Mouse (Mus musculus) testis, adult 2 months (tissue): ENCODE measurements at regions not wholly inside any gene's neighbourhood (a gene's known extent, or its start where the extent isn't known, plus 50 kb on each side); places are given as distances from the start of the nearest gene placed in this dataset.
A peak's percentile ranks its signal among the peaks of the same experiment; 100 is the strongest.

Experiments used
- H3K27ac ChIP-seq: fragments of 200-500 bp; 2 replicates; pipeline ENCODE4 v1.5.1; 2012; ENCODE audit warnings: low read depth, low read length; ENCODE audit not compliant: control insufficient read depth, insufficient read depth
- H3K27me3 ChIP-seq: fragments of 200-500 bp; 2 replicates; pipeline ENCODE4 v1.6.1; 2012; ENCODE audit warnings: mild to moderate bottlenecking, low read length, moderate library complexity; ENCODE audit not compliant: control insufficient read depth, insufficient read depth
- H3K36me3 ChIP-seq: fragments of 200-500 bp; 2 replicates; pipeline ENCODE4 v1.6.1; 2012; ENCODE audit warnings: mild to moderate bottlenecking, low read length; ENCODE audit not compliant: control insufficient read depth, insufficient read depth
- H3K4me1 ChIP-seq: fragments of 200-500 bp; 2 replicates; pipeline ENCODE4 v1.6.1; 2012; ENCODE audit warnings: low read length; ENCODE audit not compliant: control insufficient read depth, insufficient read depth
- H3K4me3 ChIP-seq: fragments of 200-500 bp; 2 replicates; pipeline ENCODE4 v1.5.1; 2012; ENCODE audit warnings: low read depth, mild to moderate bottlenecking, low read length, moderate library complexity, mixed read lengths; ENCODE audit not compliant: control insufficient read depth
- CTCF ChIP-seq: fragments of 200-500 bp; IDR thresholded peaks from 2 replicates; pipeline ENCODE4 v1.5.1; 2012; ENCODE audit warnings: low read depth, mild to moderate bottlenecking, inconsistent platforms, low read length, moderate library complexity; ENCODE audit not compliant: control insufficient read depth, insufficient read depth, insufficient replicate concordance
- POLR2A ChIP-seq: fragments of 200-500 bp; IDR thresholded peaks from 2 replicates; pipeline ENCODE4 v1.6.1; 2012; ENCODE audit warnings: low read depth, mild to moderate bottlenecking, inconsistent platforms, low read length, moderate library complexity; ENCODE audit not compliant: control insufficient read depth

DNA sequence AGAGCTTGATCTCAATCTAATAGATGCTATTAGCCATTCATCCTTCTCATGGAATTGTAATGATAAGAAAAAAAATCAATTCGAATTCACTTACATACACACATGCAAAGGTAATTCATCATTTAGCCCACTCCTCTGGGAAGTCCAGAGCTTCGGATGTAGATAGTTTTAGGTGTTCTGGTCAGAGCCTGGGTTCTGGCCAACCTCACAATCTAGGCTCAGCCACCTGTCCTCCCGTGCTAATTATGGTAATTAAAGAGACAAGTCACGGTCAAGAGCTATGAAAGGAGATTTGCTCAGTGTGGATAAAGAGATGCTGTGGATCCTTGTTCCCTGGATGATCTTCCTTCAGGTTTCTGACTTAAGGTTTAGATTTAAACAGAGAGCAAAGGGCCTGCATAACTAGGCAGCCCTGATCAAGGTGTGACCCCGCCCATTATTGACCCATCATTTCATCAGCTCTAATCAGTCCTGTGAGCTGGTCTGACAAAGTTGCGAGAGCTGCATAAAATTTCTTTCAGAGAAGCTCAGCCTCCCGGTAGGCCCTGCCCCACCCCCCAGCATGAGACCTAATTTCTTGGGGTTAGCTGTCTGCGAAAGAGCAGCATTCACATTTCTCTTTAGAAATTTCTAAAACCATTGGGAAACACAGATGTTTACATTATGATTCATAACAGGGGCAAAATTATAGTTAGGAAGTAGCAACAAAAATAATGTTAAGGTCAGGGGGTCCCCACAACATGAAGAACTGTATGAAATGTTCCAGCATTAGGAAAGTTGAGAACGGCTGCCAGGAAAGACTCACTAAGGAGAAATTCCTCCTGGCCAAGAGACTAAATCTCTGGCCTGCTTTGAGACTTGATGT lies 98.3 kb upstream of the Slc25a26 start:
- H3K27ac ChIP-seq = no peak overlapping the region
- H3K36me3 ChIP-seq = no peaks in the 10 kb centered on the region
- H3K4me1 ChIP-seq = no peaks in the 10 kb centered on the region
- no peak overlapping the region for H3K4me3 ChIP-seq
- TF ChIP-seq POLR2A = no peak
- no peaks in the 10 kb centered on the region for H3K27me3 ChIP-seq

- H3K27ac ChIP-seq = no peak overlapping the region
- H3K4me1 ChIP-seq = no peaks in the 10 kb centered on the region
- H3K4me3 ChIP-seq = no peak overlapping the region
- H3K36me3 ChIP-seq = no peaks in the 10 kb centered on the region
- no peaks in the 10 kb centered on the region for H3K27me3 ChIP-seq
- no peak for TF ChIP-seq POLR2A
- TF ChIP-seq CTCF = no peak
These were observed 99.0 kb upstream of the Slc25a26 start for GRCm38 (mm10) chr6:94401061-94401591.

DNA sequence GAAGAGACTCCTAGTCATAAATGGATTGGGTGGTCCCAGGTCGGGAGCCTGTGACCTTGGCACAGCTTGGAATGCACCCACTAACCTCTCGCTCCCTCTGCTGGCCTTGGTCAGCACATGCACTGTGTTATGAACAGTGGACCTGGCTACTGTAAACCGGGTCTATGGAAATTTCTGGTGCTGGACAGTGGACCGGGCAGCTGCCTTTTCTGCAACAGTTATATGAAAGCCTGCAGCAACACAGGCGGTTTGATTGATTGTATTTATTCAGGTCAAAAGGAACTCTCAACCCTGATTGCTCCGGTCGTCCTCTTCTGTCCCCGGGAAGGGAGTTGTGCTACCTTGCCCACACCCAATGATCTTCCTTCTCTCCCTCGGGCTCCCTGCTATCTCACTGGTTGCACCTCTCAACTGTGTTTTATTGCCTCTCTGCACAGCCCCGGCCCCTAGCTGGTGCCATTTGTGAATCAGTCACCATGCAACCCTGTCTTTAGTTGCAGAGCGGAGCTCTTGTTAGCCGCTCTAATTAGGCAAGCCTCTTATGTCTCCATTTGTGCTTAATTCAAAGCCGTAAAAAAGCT lies 99.6 kb upstream of the Slc25a26 start:
- Histone ChIP-seq H3K27ac (no peak overlapping the region), H3K4me3 (no peak overlapping the region), H3K27me3 (no peaks in the 10 kb centered on the region), H3K36me3 (no peaks in the 10 kb centered on the region), H3K4me1 (no peaks in the 10 kb centered on the region)
- TF ChIP-seq POLR2A (no peak), CTCF (peak; percentile 54; the same call in 1 of the 2 replicates)

GRCm38 (mm10) chr6:94391134-94391533 lies 107.4 kb upstream of the Magi1 start:
- no peaks in the 10 kb centered on the region for H3K27me3 ChIP-seq
- H3K4me3 ChIP-seq = no peak overlapping the region
- no peaks in the 10 kb centered on the region for H3K4me1 ChIP-seq
- no peak overlapping the region for H3K27ac ChIP-seq
- TF ChIP-seq POLR2A (no peak), CTCF (no peak)
- H3K36me3 ChIP-seq = no peaks in the 10 kb centered on the region

GRCm38 (mm10) chr6:94390403-94390802 lies 106.7 kb upstream of the Magi1 start:
- TF ChIP-seq CTCF (no peak), POLR2A (no peak)
- Histone ChIP-seq H3K4me3 (no peak overlapping the region), H3K27me3 (no peaks in the 10 kb centered on the region), H3K36me3 (no peaks in the 10 kb centered on the region), H3K27ac (no peak overlapping the region), H3K4me1 (no peaks in the 10 kb centered on the region)

- H3K36me3 ChIP-seq = no peaks in the 10 kb centered on the region
- no peaks in the 10 kb centered on the region for H3K4me1 ChIP-seq
- TF ChIP-seq POLR2A = no peak
- TF ChIP-seq CTCF = no peak
- H3K4me3 ChIP-seq = no peak overlapping the region
- H3K27ac ChIP-seq = no peak overlapping the region
- no peaks in the 10 kb centered on the region for H3K27me3 ChIP-seq
These were observed 106.0 kb upstream of the Magi1 start for GRCm38 (mm10) chr6:94389716-94390115.

DNA sequence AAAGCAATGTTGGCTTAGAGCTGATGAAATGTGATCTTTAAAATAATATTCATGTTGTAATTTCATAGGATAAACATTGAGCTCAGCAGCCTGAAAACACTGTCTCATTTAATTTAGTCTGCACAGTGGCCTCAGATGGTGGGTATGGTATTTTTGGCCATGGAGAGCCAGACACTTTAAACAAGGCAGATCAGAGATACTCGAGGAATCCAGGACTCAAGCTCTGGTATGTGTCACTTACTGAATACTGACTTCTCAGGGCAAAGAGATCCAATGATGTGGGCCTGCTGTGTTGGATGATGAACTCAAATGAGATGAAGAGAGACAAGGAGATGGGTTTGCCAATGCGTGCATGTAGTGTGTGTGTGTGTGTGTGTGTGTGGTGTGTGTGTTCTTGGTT lies 103.9 kb upstream of the Magi1 start:
- Histone ChIP-seq H3K36me3 (no peaks in the 10 kb centered on the region), H3K4me1 (no peaks in the 10 kb centered on the region), H3K27ac (no peak overlapping the region), H3K4me3 (no peak overlapping the region), H3K27me3 (no peaks in the 10 kb centered on the region)
- TF ChIP-seq POLR2A (no peak), CTCF (no peak)
